Mouse (Mus musculus) heart, postnatal 0 days (tissue): ENCODE data around the gene Cant1. TPM values are rescaled to one million over a fixed set of nuclear protein-coding genes. Genes with fewer than 3 reads are reported as not detected.
"Not testable (repeated sequence)": the region's sequence is repeated elsewhere in the genome, so short reads cannot be mapped to it uniquely, and the experiment has no call there.

Experiments
- ATAC-seq: fragments of 200-750 bp; cut with Nextera tagmentation; 2 replicates; pipeline ENCODE4 v1.8.0; 2017; ENCODE audit warnings: low read depth, moderate number of reproducible peaks, moderate library complexity; ENCODE audit not compliant: insufficient read depth
- DNase-seq: peaks from one replicate; pipeline ENCODE4 v3.0.0-alpha.2; 2016; ENCODE audit warnings: low spot score
- H3K27ac ChIP-seq: fragments of 300-500 bp; sonication (generic); 2 replicates; pipeline ENCODE4 v1.5.1; 2014; ENCODE audit warnings: low read depth, mild to moderate bottlenecking
- H3K27me3 ChIP-seq: fragments of 300-500 bp; sonication (generic); 2 replicates; pipeline ENCODE4 v1.6.1; 2014; ENCODE audit warnings: low read length, mixed read lengths; ENCODE audit not compliant: control insufficient read depth, insufficient read depth
- H3K36me3 ChIP-seq: fragments of 300-500 bp; sonication (generic); replicated peaks from 2 replicates; pipeline ENCODE4 v1.6.1; 2014; ENCODE audit warnings: low read length, mixed read lengths; ENCODE audit not compliant: control insufficient read depth, insufficient read depth
- H3K4me1 ChIP-seq: fragments of 300-500 bp; sonication (generic); 2 replicates; pipeline ENCODE4 v1.6.1; 2014; ENCODE audit warnings: antibody characterized with exemption; ENCODE audit not compliant: control insufficient read depth, insufficient read depth
- H3K4me2 ChIP-seq: fragments of 300-500 bp; sonication (generic); 2 replicates; pipeline ENCODE4 v1.6.1; 2014; ENCODE audit warnings: low read depth, mild to moderate bottlenecking, low read length, moderate library complexity
- H3K4me3 ChIP-seq: fragments of 300-500 bp; sonication (generic); 2 replicates; pipeline ENCODE4 v1.5.1; 2014; ENCODE audit warnings: low read depth, low read length
- H3K9ac ChIP-seq: fragments of 300-500 bp; sonication (generic); replicated peaks from 2 replicates; pipeline ENCODE4 v1.6.1; 2014; ENCODE audit warnings: low read depth, low read length, mixed read lengths
- H3K9me3 ChIP-seq: fragments of 300-500 bp; sonication (generic); replicated peaks from 2 replicates; pipeline ENCODE4 v1.6.1; 2016; ENCODE audit warnings: low read length; ENCODE audit not compliant: control insufficient read depth
- CTCF ChIP-seq: IDR thresholded peaks from 2 replicates; pipeline ENCODE4 v1.5.1; 2016; ENCODE audit warnings: antibody characterized with exemption, control low read depth, low read depth
- EP300 ChIP-seq: IDR thresholded peaks from 2 replicates; pipeline ENCODE4 v1.6.1; 2016; ENCODE audit warnings: antibody characterized with exemption, low read depth
- WGBS: fragments of 180-500 bp; shearing (Covaris S2); extraction: QIAGEN DNeasy Blood & Tissue Kit; methylation state at CpG from one replicate; pipeline ENCODE4 v1.1.7; 2014; 5-methylcytosine and 5-hydroxymethylcytosine counted together
- polyA plus RNA-seq: library from polyadenylated mRNA; unstranded; fragments of >200 nt; fragmentation: Nextera tagmentation; extraction: Ambion mirVana; gene quantifications from 2 replicates; pipeline ENCODE4 v1.2.1, GENCODE M21; 2015
- total RNA-seq: library from RNA; depleted of rRNA; stranded (reverse); fragments of >200 nt; gene quantifications from 2 replicates; pipeline ENCODE4 v1.2.3, GENCODE M21; 2014; ENCODE audit warnings: low replicate concordance

Cant1 gene
- total and polyA plus RNA-seq, 2 experiments from 2014 or later = 10.4 to 35.5 TPM

- no peaks in the 10 kb centered on the region for H3K4me1 ChIP-seq
- ATAC-seq = no peak
These were observed 24.9 kb downstream of the Cant1 start for GRCm38 (mm10) chr11:118393991-118394390.

GRCm38 (mm10) chr11:118387816-118388215, 31.1 kb downstream of the Cant1 start:
- H3K4me2 ChIP-seq, H3K4me3 ChIP-seq, H3K4me1 ChIP-seq, H3K36me3 ChIP-seq, DNase-seq, H3K27me3 ChIP-seq, H3K9me3 ChIP-seq, H3K27ac ChIP-seq, ATAC-seq, H3K9ac ChIP-seq: not testable (repeated sequence)
- WGBS = 85% methylated on average over 13 of the region's 13 CpGs

More at GRCm38 (mm10) chr11:118393991-118394390, 24.9 kb downstream of the Cant1 start:
- Histone ChIP-seq H3K9me3 (no peaks in the 10 kb centered on the region), H3K9ac (no peak overlapping the region), H3K4me2 (no peak overlapping the region), H3K36me3 (peaks cover 28% of the 10 kb centered on the region), H3K4me3 (no peak overlapping the region), H3K27me3 (no peaks in the 10 kb centered on the region), H3K27ac (no peak overlapping the region)
- 55% methylated on average over 5 of the region's 5 CpGs for WGBS
- DNase-seq = no peak
- TF ChIP-seq EP300 (no peak), CTCF (no peak)

- no peaks in the 10 kb centered on the region for H3K9me3 ChIP-seq
- H3K36me3 ChIP-seq = no peaks in the 10 kb centered on the region
- ATAC-seq = peak; percentile 82
- no peak overlapping the region for H3K4me3 ChIP-seq
- H3K4me2 ChIP-seq = no peak overlapping the region
- H3K4me1 ChIP-seq = 0 out of 2 replicates have a peak, but pooled peaks cover 8% of the 10 kb centered on the region
- TF ChIP-seq CTCF (peak; percentile 87), EP300 (no peak)
- H3K27me3 ChIP-seq = no peaks in the 10 kb centered on the region
- H3K27ac ChIP-seq = no peak overlapping the region
- peak; percentile 85 for DNase-seq
- 34% methylated on average over 11 of the region's 11 CpGs for WGBS
- H3K9ac ChIP-seq = no peak overlapping the region
These were observed 39.5 kb downstream of the Cant1 start for GRCm38 (mm10) chr11:118379251-118380009.

- 81% methylated on average over 6 of the region's 6 CpGs for WGBS
These were observed 40.2 kb downstream of the Cant1 start for GRCm38 (mm10) chr11:118378656-118379055.

GRCm38 (mm10) chr11:118376323-118376722, 42.6 kb downstream of the Cant1 start:
- not testable (repeated sequence) for H3K9me3 ChIP-seq, ATAC-seq, H3K4me3 ChIP-seq, H3K27me3 ChIP-seq, H3K36me3 ChIP-seq, H3K4me1 ChIP-seq, H3K4me2 ChIP-seq, DNase-seq, H3K9ac ChIP-seq
- H3K27ac ChIP-seq = peak overlapping the region; percentile 46; the same call in 1 of the 2 replicates

More at GRCm38 (mm10) chr11:118378656-118379055, 40.2 kb downstream of the Cant1 start:
- Histone ChIP-seq H3K4me1 (0 out of 2 replicates have a peak, but pooled peaks cover 8% of the 10 kb centered on the region), H3K27ac (no peak overlapping the region), H3K4me2 (no peak overlapping the region), H3K9ac (no peak overlapping the region), H3K4me3 (no peak overlapping the region), H3K9me3 (no peaks in the 10 kb centered on the region), H3K27me3 (no peaks in the 10 kb centered on the region), H3K36me3 (no peaks in the 10 kb centered on the region)
- ATAC-seq (no peak), DNase-seq (no peak)
- no peak for TF ChIP-seq CTCF
- TF ChIP-seq EP300 = no peak

GRCm38 (mm10) chr11:118375881-118376280, 43.0 kb downstream of the Cant1 start:
- ATAC-seq = no peak
- H3K4me2 ChIP-seq = no peak overlapping the region
- H3K36me3 ChIP-seq = no peaks in the 10 kb centered on the region
- no peaks in the 10 kb centered on the region for H3K27me3 ChIP-seq
- TF ChIP-seq CTCF (no peak), EP300 (no peak)
- no peak for DNase-seq
- H3K9me3 ChIP-seq = no peaks in the 10 kb centered on the region
- H3K4me1 ChIP-seq = 0 out of 2 replicates have a peak, but pooled peaks cover 8% of the 10 kb centered on the region
- no peak overlapping the region for H3K4me3 ChIP-seq
- H3K27ac ChIP-seq = peak overlapping the region; percentile 46; the same call in 1 of the 2 replicates
- WGBS = 49% methylated on average over 5 of the region's 5 CpGs
- H3K9ac ChIP-seq = no peak overlapping the region
